Mouse (Mus musculus): ENCODE measurements at regions not wholly inside any gene's neighbourhood (a gene's known extent, or its start where the extent isn't known, plus 50 kb on each side); places are given as distances from the start of the nearest gene placed in this dataset.
A peak's percentile ranks its signal among the peaks of the same experiment; 100 is the strongest.
"Not testable (repeated sequence)": the region's sequence is repeated elsewhere in the genome, so short reads cannot be mapped to it uniquely, and the experiment has no call there.

- no peak for DNase-seq
Measured at GRCm38 (mm10) chr14:104208040-104208816, 259.6 kb downstream of the Pou4f1 start.

- no peak for DNase-seq
Measured at GRCm38 (mm10) chr14:104206602-104207001, 261.2 kb downstream of the Pou4f1 start.

GRCm38 (mm10) chr14:104203239-104203986 lies 264.4 kb downstream of the Pou4f1 start:
- DNase-seq, result no peak

- DNase-seq, result no peak
Measured at GRCm38 (mm10) chr14:104193198-104193597, 274.6 kb downstream of the Pou4f1 start.

GRCm38 (mm10) chr14:104175122-104175521 lies 292.7 kb downstream of the Pou4f1 start:
- no peak for DNase-seq

GRCm38 (mm10) chr14:104146841-104147240 lies 302.6 kb upstream of the Ednrb start:
- DNase-seq, result no peak

- no peak for DNase-seq
Measured at GRCm38 (mm10) chr14:104145395-104145794, 301.2 kb upstream of the Ednrb start.

- DNase-seq, result no peak
Measured at GRCm38 (mm10) chr14:104114986-104115951, 271.1 kb upstream of the Ednrb start.

- DNase-seq, result no peak
Measured at GRCm38 (mm10) chr14:104114182-104114581, 270.0 kb upstream of the Ednrb start.

- no peak for DNase-seq
Measured at GRCm38 (mm10) chr14:104113448-104113847, 269.2 kb upstream of the Ednrb start.

GRCm38 (mm10) chr14:104086381-104086780 lies 242.2 kb upstream of the Ednrb start:
- no peak for DNase-seq

GRCm38 (mm10) chr14:104064199-104064598 lies 220.0 kb upstream of the Ednrb start:
- not testable (repeated sequence) for DNase-seq

- no peak for DNase-seq
Measured at GRCm38 (mm10) chr14:104053697-104054096, 209.5 kb upstream of the Ednrb start.

GRCm38 (mm10) chr14:104038628-104039325 lies 194.6 kb upstream of the Ednrb start:
- DNase-seq, result peak; percentile 12

- DNase-seq, result no peak
Measured at GRCm38 (mm10) chr14:104033606-104034005, 189.4 kb upstream of the Ednrb start.

- DNase-seq, result no peak
Measured at GRCm38 (mm10) chr14:104030784-104031470, 186.7 kb upstream of the Ednrb start.

- no peak for DNase-seq
Measured at GRCm38 (mm10) chr14:104029668-104030530, 185.7 kb upstream of the Ednrb start.

GRCm38 (mm10) chr14:104027900-104028285 lies 183.7 kb upstream of the Ednrb start:
- no peak for DNase-seq

GRCm38 (mm10) chr14:104027077-104027899 lies 183.1 kb upstream of the Ednrb start:
- peak; percentile 39 for DNase-seq

All from gastrocnemius, postnatal 25 days (tissue).